Comparison of ENCODE assay signal across 19 mouse cellular contexts in the genomic region with DNA sequence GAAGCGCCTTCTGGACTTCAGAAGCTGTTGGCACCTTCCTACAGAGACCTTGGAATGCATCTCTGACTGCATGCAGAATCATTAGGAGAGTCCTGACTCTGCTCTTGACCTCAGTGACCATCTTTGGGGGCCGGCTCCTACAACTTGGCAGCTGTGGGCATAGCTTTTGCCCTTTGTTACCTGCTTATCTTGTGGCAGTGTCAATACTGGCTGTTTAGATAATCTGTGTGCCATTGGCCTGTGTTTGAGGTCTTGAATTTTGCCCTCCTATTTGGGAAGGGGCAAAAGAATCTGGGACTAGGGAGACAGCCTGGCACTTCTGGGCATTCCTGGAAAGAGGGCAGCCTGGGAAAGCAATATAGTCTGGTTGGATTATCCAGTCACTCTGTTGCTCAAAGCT.
DNase-seq lines count a peak whose midpoint lies in the region; ATAC-seq and TF ChIP-seq lines count a peak whose summit lies in the region.
"Had no signal": no experiment of that assay in that cellular context is flagged by ENCODE, and none has a peak within 500 bp of the region (broad histone marks: within the 10 kb centered on the region; RNA-seq: fewer than 3 reads in every experiment).

No protein-coding gene starts in this region.

- H3K27ac ChIP-seq in liver, adult 2 months (replicated peaks; ENCODE audit: insufficient read depth, low read depth, low read length), result no peak overlapping the region
- H3K27ac ChIP-seq in liver, embryonic 12.5 days, result no peak overlapping the region
- H3K27ac ChIP-seq in liver, postnatal 0 days (ENCODE audit: low read depth), result no peak overlapping the region

- no peak overlapping the region for H3K4me2 ChIP-seq in liver, embryonic 12.5 days
- H3K4me2 ChIP-seq in liver, postnatal 0 days (ENCODE audit: low read depth, low read length), result no peak overlapping the region

- peak; percentile 94 for DNase-seq in liver, adult 2 months (ENCODE audit: extremely low read depth, low read depth, low spot score)
- DNase-seq in liver, postnatal 0 days, result no peak
- no peak for DNase-seq in liver
- DNase-seq: adrenal gland, adult 2 months; adrenal gland, adult 8-10 months; adrenal gland, postnatal 10 days; adrenal gland, postnatal 14 days; adrenal gland, postnatal 25 days; adrenal gland, postnatal 36 days; B cell, adult 2 months; cerebellum, adult 11 months; cerebellum, adult 11-12 months; cerebellum, adult 18-20 months had no signal

- H3K36me3 ChIP-seq in liver, adult 2 months (ENCODE audit: control insufficient read depth, insufficient read depth, low read length), result no peaks in the 10 kb centered on the region
- H3K36me3 ChIP-seq in liver, embryonic 12.5 days, result no peaks in the 10 kb centered on the region
- H3K36me3 ChIP-seq in liver, postnatal 0 days (replicated peaks; ENCODE audit: insufficient read depth, low read length), result no peaks in the 10 kb centered on the region
- H3K36me3 ChIP-seq: G1E had no signal

- H3K4me1 ChIP-seq in liver, adult 2 months (ENCODE audit: control insufficient read depth, insufficient read depth, low read length), result peaks cover 9% of the 10 kb centered on the region
- no peaks in the 10 kb centered on the region; the same call in 1 of the 2 replicates for H3K4me1 ChIP-seq in liver, embryonic 12.5 days
- H3K4me1 ChIP-seq in liver, postnatal 0 days (ENCODE audit: insufficient read depth), result peaks cover 14% of the 10 kb centered on the region

- H3K4me3 ChIP-seq in liver, adult 2 months (ENCODE audit: insufficient read depth, low read depth, low read length), result no peak overlapping the region
- H3K4me3 ChIP-seq in liver, embryonic 12.5 days, result no peak overlapping the region
- no peak overlapping the region for H3K4me3 ChIP-seq in liver, postnatal 0 days (ENCODE audit: low read depth, low read length)

- peaks cover 9% of the 10 kb centered on the region for H3K27me3 ChIP-seq in liver, adult 2 months (ENCODE audit: control insufficient read depth, insufficient read depth, low read length)
- H3K27me3 ChIP-seq in liver, embryonic 12.5 days (replicated peaks), result peaks cover 25% of the 10 kb centered on the region
- H3K27me3 ChIP-seq in liver, postnatal 0 days (ENCODE audit: insufficient read depth, low read length), result no peaks in the 10 kb centered on the region
- H3K27me3 ChIP-seq: CH12.LX, Patski had no signal

- WGBS in liver, adult 2 months, result 14% methylated on average over 2 of the region's 2 CpGs
- WGBS in liver, embryonic 12.5 days (ENCODE audit: insufficient replicate concordance), result 36% methylated on average over 2 of the region's 2 CpGs
- 55% methylated on average over 2 of the region's 2 CpGs for WGBS in liver, postnatal 0 days (ENCODE audit: insufficient replicate concordance)

- no peaks in the 10 kb centered on the region for H3K9me3 ChIP-seq in liver, embryonic 12.5 days (replicated peaks)
- H3K9me3 ChIP-seq in liver, postnatal 0 days (ENCODE audit: low read length), result no peaks in the 10 kb centered on the region

- H3K9ac ChIP-seq in liver, adult 2 months (ENCODE audit: low read depth, low read length), result no peak overlapping the region
- no peak overlapping the region for H3K9ac ChIP-seq in liver, embryonic 12.5 days
- H3K9ac ChIP-seq in liver, postnatal 0 days (replicated peaks), result no peak overlapping the region

- TF ChIP-seq EP300 in liver, postnatal 0 days (IDR thresholded peaks at IDR 0.05; ENCODE audit: low read depth), result 0 out of 2 replicates have a peak, but pooled peaks have one; percentile 22

- no peaks in the 10 kb centered on the region for H3K79me2 ChIP-seq in liver, adult 2 months (ENCODE audit: control insufficient read depth, insufficient read depth, low read length)

- ATAC-seq in liver, embryonic 12.5 days, result no peak
- peak; percentile 41 for ATAC-seq in liver, postnatal 0 days
- ATAC-seq: activated CD4-positive, CD25-positive, alpha-beta regulatory T cell, adult 4 months; CD4-positive, CD25-positive, alpha-beta regulatory T cell, adult 4 months; Patski had no signal

- no peak for TF ChIP-seq POLR2A in liver, adult 2 months (IDR thresholded peaks at IDR 0.05; ENCODE audit: extremely low read depth, insufficient read depth, low read length)

- TF ChIP-seq CTCF in liver, adult 2 months (IDR thresholded peaks at IDR 0.05; ENCODE audit: low read depth, low read length), result no peak
- TF ChIP-seq CTCF in liver, postnatal 0 days (IDR thresholded peaks at IDR 0.05; ENCODE audit: low read depth), result no peak
